Mouse (Mus musculus) liver, adult 2 months (tissue): Measurements from ENCODE around the gene Fkbp8. TPM values are rescaled to one million over a fixed set of nuclear protein-coding genes. Genes with fewer than 3 reads are reported as not detected.

Source experiments
- DNase-seq: peaks from one replicate; pipeline ENCODE4 v3.0.0-alpha.2; 2011; ENCODE audit warnings: low read depth, low spot score; ENCODE audit errors: extremely low read depth
- H3K27ac ChIP-seq: fragments of 200-500 bp; replicated peaks from 2 replicates; pipeline ENCODE4 v1.5.1; 2012; ENCODE audit warnings: low read depth, mild to moderate bottlenecking, control low read depth, inconsistent platforms, low read length; ENCODE audit not compliant: insufficient read depth
- H3K27me3 ChIP-seq: fragments of 200-500 bp; 2 replicates; pipeline ENCODE4 v1.6.1; 2012; ENCODE audit warnings: mild to moderate bottlenecking, moderate library complexity, low read length, inconsistent platforms; ENCODE audit not compliant: control insufficient read depth, insufficient read depth
- H3K36me3 ChIP-seq: fragments of 200-500 bp; 2 replicates; pipeline ENCODE4 v1.6.1; 2012; ENCODE audit warnings: low read length, inconsistent platforms; ENCODE audit not compliant: control insufficient read depth, insufficient read depth
- H3K4me1 ChIP-seq: fragments of 200-500 bp; 2 replicates; pipeline ENCODE4 v1.6.1; 2011; ENCODE audit warnings: low read length; ENCODE audit not compliant: control insufficient read depth, insufficient read depth
- H3K4me3 ChIP-seq: fragments of 200-500 bp; 2 replicates; pipeline ENCODE4 v1.5.1; 2011; ENCODE audit warnings: low read depth, mild to moderate bottlenecking, control low read depth, low read length, moderate library complexity; ENCODE audit not compliant: insufficient read depth
- H3K79me2 ChIP-seq: fragments of 200-500 bp; 2 replicates; pipeline ENCODE4 v1.6.1; 2012; ENCODE audit warnings: inconsistent platforms, mild to moderate bottlenecking, low read length, moderate library complexity; ENCODE audit not compliant: control insufficient read depth, insufficient read depth
- H3K9ac ChIP-seq: fragments of 200-500 bp; 2 replicates; pipeline ENCODE4 v1.6.1; 2012; ENCODE audit warnings: low read depth, mild to moderate bottlenecking, control low read depth, inconsistent platforms, low read length
- CTCF ChIP-seq: fragments of 200-500 bp; IDR thresholded peaks from 2 replicates; pipeline ENCODE4 v1.5.1; 2011; ENCODE audit warnings: low read depth, low read length, control low read depth
- POLR2A ChIP-seq: fragments of 200-500 bp; IDR thresholded peaks from 2 replicates; pipeline ENCODE4 v1.6.1; 2011; ENCODE audit warnings: low read length, control low read depth; ENCODE audit not compliant: insufficient read depth; ENCODE audit errors: extremely low read depth
- WGBS: fragments of 180-500 bp; shearing (Covaris S2); methylation state at CpG from one replicate; pipeline ENCODE4 v1.1.7; 2018; 5-methylcytosine and 5-hydroxymethylcytosine counted together
- polyA plus RNA-seq: library from polyadenylated mRNA; depleted of rRNA; stranded (reverse); fragments of >200 nt; gene quantifications from 2 replicates; pipeline ENCODE4 v1.2.3, GENCODE M21; 2012
- total RNA-seq: library from RNA; depleted of rRNA; stranded (reverse); fragments of >200 nt; gene quantifications from 2 replicates; pipeline ENCODE4 v1.2.3, GENCODE M21; 2014

Gene Fkbp8
- total and polyA plus RNA-seq, 2 experiments, result 271 to 455 TPM

GRCm38 (mm10) chr8:70549412-70550184, 22.1 kb downstream of the Fkbp8 start:
- Histone ChIP-seq H3K27ac (no peak overlapping the region), H3K79me2 (peaks cover 74% of the 10 kb centered on the region), H3K36me3 (no peaks in the 10 kb centered on the region; the same call in 1 of the 2 replicates), H3K27me3 (no peaks in the 10 kb centered on the region), H3K4me1 (peaks cover 69% of the 10 kb centered on the region), H3K9ac (no peak overlapping the region), H3K4me3 (no peak overlapping the region)
- TF ChIP-seq CTCF (no peak), POLR2A (no peak)
- no peak for DNase-seq
- WGBS, result 86% methylated on average over 10 of the region's 10 CpGs

GRCm38 (mm10) chr8:70551558-70552161, 24.1 kb downstream of the Fkbp8 start:
- peak overlapping the region; percentile 8; the same call in 1 of the 2 replicates for H3K9ac ChIP-seq
- peaks cover 68% of the 10 kb centered on the region for H3K4me1 ChIP-seq
- no peak overlapping the region for H3K4me3 ChIP-seq
- peak overlapping the region; percentile 54 for H3K27ac ChIP-seq
- H3K27me3 ChIP-seq, result no peaks in the 10 kb centered on the region
- H3K36me3 ChIP-seq, result no peaks in the 10 kb centered on the region; the same call in 1 of the 2 replicates
- TF ChIP-seq POLR2A, result no peak
- no peak for TF ChIP-seq CTCF
- 21% methylated on average over 3 of the region's 3 CpGs for WGBS
- peaks cover 62% of the 10 kb centered on the region for H3K79me2 ChIP-seq
- no peak for DNase-seq

- Histone ChIP-seq H3K27me3 (no peaks in the 10 kb centered on the region), H3K9ac (no peak overlapping the region), H3K27ac (peak overlapping the region; percentile 33), H3K4me3 (no peak overlapping the region), H3K4me1 (peaks cover 70% of the 10 kb centered on the region), H3K79me2 (peaks cover 65% of the 10 kb centered on the region), H3K36me3 (no peaks in the 10 kb centered on the region; the same call in 1 of the 2 replicates)
- 0% methylated on average over 1 of the region's 1 CpGs for WGBS
- TF ChIP-seq CTCF (no peak), POLR2A (no peak)
- DNase-seq, result peak; percentile 70
Observed at GRCm38 (mm10) chr8:70552836-70553235, 25.3 kb downstream of the Fkbp8 start.

- peak; percentile 76 for DNase-seq
- peak overlapping the region; percentile 7 for H3K27ac ChIP-seq
Observed at GRCm38 (mm10) chr8:70553740-70554139, 26.2 kb downstream of the Fkbp8 start.

GRCm38 (mm10) chr8:70555079-70555747, 27.7 kb downstream of the Fkbp8 start:
- H3K27ac ChIP-seq, result peak overlapping the region; percentile 90
- no peak overlapping the region for H3K4me3 ChIP-seq
- H3K9ac ChIP-seq, result peak overlapping the region; percentile 3; the same call in 1 of the 2 replicates
- TF ChIP-seq CTCF, result no peak
- peaks cover 66% of the 10 kb centered on the region for H3K79me2 ChIP-seq
- DNase-seq, result peak; percentile 99
- WGBS, result 15% methylated on average over 4 of the region's 4 CpGs
- H3K27me3 ChIP-seq, result no peaks in the 10 kb centered on the region
- peaks cover 78% of the 10 kb centered on the region for H3K4me1 ChIP-seq
- no peaks in the 10 kb centered on the region for H3K36me3 ChIP-seq

More at GRCm38 (mm10) chr8:70553740-70554139, 26.2 kb downstream of the Fkbp8 start:
- TF ChIP-seq POLR2A (no peak), CTCF (no peak)
- Histone ChIP-seq H3K9ac (no peak overlapping the region), H3K36me3 (no peaks in the 10 kb centered on the region; the same call in 1 of the 2 replicates), H3K79me2 (peaks cover 65% of the 10 kb centered on the region), H3K27me3 (no peaks in the 10 kb centered on the region), H3K4me1 (peaks cover 71% of the 10 kb centered on the region), H3K4me3 (no peak overlapping the region)
